Mouse (Mus musculus) gastrocnemius, postnatal 10 days (tissue): ENCODE data around the gene Engase. TPM values are rescaled to one million over a fixed set of nuclear protein-coding genes. Genes with fewer than 3 reads are reported as not detected.

Source experiments
- DNase-seq: peaks from one replicate; pipeline ENCODE4 v3.0.0; 2021; ENCODE audit warnings: mixed read lengths
- total RNA-seq, 2 experiments: library from RNA; stranded (reverse); gene quantifications; 2 replicates each; pipeline ENCODE4 v1.2.3; 2021

Engase gene
- total RNA-seq, 2 experiments from 2014 or later, result 16.6 to 17.3 TPM

GRCm38 (mm10) chr11:118488191-118488906 is 11.7 kb downstream of the Engase start:
- no peak for DNase-seq

- no peak for DNase-seq
Observed at GRCm38 (mm10) chr11:118488907-118489270, 12.3 kb downstream of the Engase start.

- peak; percentile 94 for DNase-seq
Observed at GRCm38 (mm10) chr11:118490566-118491218, 14.1 kb downstream of the Engase start.

GRCm38 (mm10) chr11:118491230-118491629 is 14.6 kb downstream of the Engase start:
- DNase-seq, result no peak

- DNase-seq, result no peak
Observed at GRCm38 (mm10) chr11:118493458-118493857, 16.8 kb downstream of the Engase start.

- no peak for DNase-seq
Observed at GRCm38 (mm10) chr11:118494001-118494737, 17.5 kb downstream of the Engase start.

- DNase-seq, result no peak
Observed at GRCm38 (mm10) chr11:118495065-118495464, 18.4 kb downstream of the Engase start.

GRCm38 (mm10) chr11:118496066-118496689 is 19.5 kb downstream of the Engase start:
- DNase-seq, result no peak

GRCm38 (mm10) chr11:118502990-118503389 is 26.4 kb downstream of the Engase start:
- no peak for DNase-seq

GRCm38 (mm10) chr11:118503418-118504179 is 27.0 kb downstream of the Engase start:
- no peak for DNase-seq

- DNase-seq, result no peak
Observed at GRCm38 (mm10) chr11:118504180-118504454, 27.5 kb downstream of the Engase start.

GRCm38 (mm10) chr11:118507095-118507494 is 30.5 kb downstream of the Engase start:
- no peak for DNase-seq

- peak; percentile 80 for DNase-seq
Observed at GRCm38 (mm10) chr11:118507904-118508303, 31.3 kb downstream of the Engase start.

- no peak for DNase-seq
Observed at GRCm38 (mm10) chr11:118508341-118508740, 31.7 kb downstream of the Engase start.

GRCm38 (mm10) chr11:118511851-118512250 is 35.2 kb downstream of the Engase start:
- DNase-seq, result peak; percentile 59

GRCm38 (mm10) chr11:118512257-118512910 is 35.8 kb downstream of the Engase start:
- DNase-seq, result no peak

- no peak for DNase-seq
Observed at GRCm38 (mm10) chr11:118517924-118518323, 41.3 kb downstream of the Engase start.

GRCm38 (mm10) chr11:118518743-118519142 is 42.1 kb downstream of the Engase start:
- DNase-seq, result no peak

GRCm38 (mm10) chr11:118520251-118520650 is 43.6 kb downstream of the Engase start:
- no peak for DNase-seq

- DNase-seq, result no peak
Observed at GRCm38 (mm10) chr11:118520932-118521331, 44.3 kb downstream of the Engase start.

GRCm38 (mm10) chr11:118523496-118524145 is 47.0 kb downstream of the Engase start:
- no peak for DNase-seq
